Mouse (Mus musculus) testis, adult 2 months (tissue): Measurements from ENCODE around the gene Cbs.

Source experiments
- CTCF ChIP-seq: fragments of 200-500 bp; IDR thresholded peaks from 2 replicates; pipeline ENCODE4 v1.5.1; 2012; ENCODE audit warnings: low read depth, mild to moderate bottlenecking, inconsistent platforms, low read length, moderate library complexity; ENCODE audit not compliant: control insufficient read depth, insufficient read depth, insufficient replicate concordance
- POLR2A ChIP-seq: fragments of 200-500 bp; IDR thresholded peaks from 2 replicates; pipeline ENCODE4 v1.6.1; 2012; ENCODE audit warnings: low read depth, mild to moderate bottlenecking, inconsistent platforms, low read length, moderate library complexity; ENCODE audit not compliant: control insufficient read depth

GRCm38 (mm10) chr17:31607256-31607951 is 29.6 kb downstream of the Cbs start:
- no peak for TF ChIP-seq POLR2A
- TF ChIP-seq CTCF: no peak
